Mouse (Mus musculus): ENCODE results near the gene Zmynd11. TPM values are rescaled to one million over a fixed set of nuclear protein-coding genes. Genes with fewer than 3 reads are reported as not detected.

The Zmynd11 gene
- polyA plus RNA-seq, 1 experiment from 2014 or later = 94.1 TPM

- Histone ChIP-seq H3K27me3 (ENCODE audit: insufficient read depth, poor library complexity, severe bottlenecking) (no peaks in the 10 kb centered on the region), H3K27ac (no peak overlapping the region), H3K36me3 (peaks cover 47% of the 10 kb centered on the region), H3K4me1 (replicated peaks) (no peaks in the 10 kb centered on the region), H3K4me3 (no peak overlapping the region), H3K9me3 (no peaks in the 10 kb centered on the region)
- 93% methylated on average over 8 of the region's 8 CpGs for WGBS
- no peak for DNase-seq (ENCODE audit: low spot score)
Measured at GRCm38 (mm10) chr13:9706720-9707119, 58.4 kb downstream of the Zmynd11 start.

- Histone ChIP-seq H3K4me1 (replicated peaks) (no peaks in the 10 kb centered on the region), H3K4me3 (no peak overlapping the region), H3K27me3 (ENCODE audit: insufficient read depth, poor library complexity, severe bottlenecking) (no peaks in the 10 kb centered on the region), H3K27ac (no peak overlapping the region), H3K36me3 (peaks cover 53% of the 10 kb centered on the region), H3K9me3 (no peaks in the 10 kb centered on the region)
- no peak for DNase-seq (ENCODE audit: low spot score)
- 78% methylated on average over 12 of the region's 12 CpGs for WGBS
Measured at GRCm38 (mm10) chr13:9702615-9703235, 62.4 kb downstream of the Zmynd11 start.

DNA sequence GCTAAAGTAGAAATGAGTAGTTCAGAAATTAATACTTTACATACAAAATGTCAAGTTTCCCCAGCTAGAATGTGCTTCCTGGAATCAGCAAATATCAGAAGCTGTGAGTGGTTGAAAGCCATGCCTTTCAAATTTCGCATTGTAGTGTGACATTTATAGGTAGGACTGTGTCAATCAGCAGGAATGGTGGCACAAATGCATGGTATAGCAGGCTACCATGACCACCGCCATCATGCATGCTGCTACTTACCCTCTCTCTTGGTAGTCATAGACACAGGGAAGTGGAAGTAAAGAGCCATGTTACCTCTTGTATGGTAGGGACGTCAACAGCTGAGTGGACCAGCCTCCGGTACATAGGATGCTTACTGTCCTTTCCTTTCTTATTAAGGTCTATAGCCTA is 67.8 kb downstream of the Zmynd11 start:
- no peak for DNase-seq (ENCODE audit: low spot score)
- 97% methylated on average over 4 of the region's 4 CpGs for WGBS
- no peak overlapping the region for H3K27ac ChIP-seq
- no peaks in the 10 kb centered on the region for H3K27me3 ChIP-seq (ENCODE audit: insufficient read depth, poor library complexity, severe bottlenecking)
- no peaks in the 10 kb centered on the region for H3K9me3 ChIP-seq
- H3K4me3 ChIP-seq = no peak overlapping the region
- H3K4me1 ChIP-seq (replicated peaks) = no peaks in the 10 kb centered on the region
- peaks cover 84% of the 10 kb centered on the region for H3K36me3 ChIP-seq

- peaks cover 89% of the 10 kb centered on the region for H3K36me3 ChIP-seq
- H3K27ac ChIP-seq = no peak overlapping the region
- no peaks in the 10 kb centered on the region for H3K4me1 ChIP-seq (replicated peaks)
- no peaks in the 10 kb centered on the region for H3K9me3 ChIP-seq
- no peak overlapping the region for H3K4me3 ChIP-seq
- DNase-seq (ENCODE audit: low spot score) = no peak
- no peaks in the 10 kb centered on the region for H3K27me3 ChIP-seq (ENCODE audit: insufficient read depth, poor library complexity, severe bottlenecking)
Measured at GRCm38 (mm10) chr13:9695809-9696208, 69.3 kb downstream of the Zmynd11 start.

- Histone ChIP-seq H3K27ac (no peak overlapping the region), H3K9me3 (no peaks in the 10 kb centered on the region), H3K4me1 (replicated peaks) (no peaks in the 10 kb centered on the region), H3K4me3 (no peak overlapping the region), H3K27me3 (ENCODE audit: insufficient read depth, poor library complexity, severe bottlenecking) (no peaks in the 10 kb centered on the region), H3K36me3 (peaks cover 89% of the 10 kb centered on the region)
- no peak for DNase-seq (ENCODE audit: low spot score)
- 91% methylated on average over 4 of the region's 4 CpGs for WGBS
Measured at GRCm38 (mm10) chr13:9695403-9695802, 69.7 kb downstream of the Zmynd11 start.

DNA sequence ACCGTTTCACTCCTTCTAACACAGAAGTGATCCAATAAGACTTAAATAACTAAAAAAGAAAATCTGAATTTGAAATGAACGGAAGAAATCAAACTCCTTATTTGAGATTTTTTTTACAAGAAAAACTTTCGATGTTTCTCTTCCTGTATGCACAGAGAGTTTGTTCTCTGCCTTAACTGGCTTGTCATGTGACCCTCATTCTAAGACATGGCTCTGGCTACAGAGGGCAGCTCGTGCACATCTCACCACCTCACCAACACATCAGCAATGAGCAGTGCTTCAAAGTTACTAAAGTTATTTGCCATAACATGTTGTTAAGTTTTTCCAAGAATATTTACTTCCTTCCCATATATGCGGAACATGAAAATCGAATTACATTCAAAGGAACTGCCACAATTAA is 70.5 kb downstream of the Zmynd11 start:
- DNase-seq (ENCODE audit: low spot score) = no peak
- Histone ChIP-seq H3K36me3 (peaks cover 93% of the 10 kb centered on the region), H3K4me3 (no peak overlapping the region), H3K27me3 (ENCODE audit: insufficient read depth, poor library complexity, severe bottlenecking) (no peaks in the 10 kb centered on the region), H3K9me3 (no peaks in the 10 kb centered on the region), H3K4me1 (replicated peaks) (no peaks in the 10 kb centered on the region), H3K27ac (no peak overlapping the region)
- 95% methylated on average over 6 of the region's 6 CpGs for whole genome bisulfite sequencing

- Histone ChIP-seq H3K36me3 (peaks cover 100% of the 10 kb centered on the region), H3K27ac (no peak overlapping the region), H3K27me3 (ENCODE audit: insufficient read depth, poor library complexity, severe bottlenecking) (no peaks in the 10 kb centered on the region), H3K4me3 (no peak overlapping the region), H3K4me1 (replicated peaks) (no peaks in the 10 kb centered on the region), H3K9me3 (no peaks in the 10 kb centered on the region)
- DNase-seq (ENCODE audit: low spot score) = no peak
- 89% methylated on average over 3 of the region's 3 CpGs for WGBS
Measured at GRCm38 (mm10) chr13:9692876-9693275, 72.3 kb downstream of the Zmynd11 start.

DNA sequence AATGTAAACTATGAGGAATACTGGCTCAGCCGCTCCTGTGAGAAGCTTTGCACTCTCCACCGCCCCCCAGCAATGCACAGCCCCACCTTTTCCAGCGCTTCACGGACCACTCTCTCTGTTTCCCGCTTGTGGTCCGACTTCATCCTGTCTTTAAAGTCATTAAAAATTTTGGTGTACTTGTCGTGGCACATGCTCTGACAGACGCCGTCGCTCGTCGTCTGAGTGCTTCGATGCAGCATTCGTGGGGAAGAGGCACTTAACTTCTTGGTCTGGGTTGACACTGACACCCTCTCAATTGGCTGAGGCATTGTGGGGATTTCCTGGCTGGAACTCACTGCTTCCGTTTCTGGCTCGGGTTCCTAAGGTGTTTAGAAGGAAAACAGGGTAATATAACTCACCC is 75.8 kb downstream of the Zmynd11 start:
- WGBS = 96% methylated on average over 16 of the region's 16 CpGs
- H3K4me3 ChIP-seq = no peak overlapping the region
- no peaks in the 10 kb centered on the region for H3K9me3 ChIP-seq
- no peak overlapping the region for H3K27ac ChIP-seq
- peaks cover 98% of the 10 kb centered on the region for H3K36me3 ChIP-seq
- H3K4me1 ChIP-seq (replicated peaks) = no peaks in the 10 kb centered on the region
- no peak for DNase-seq (ENCODE audit: low spot score)
- H3K27me3 ChIP-seq (ENCODE audit: insufficient read depth, poor library complexity, severe bottlenecking) = no peaks in the 10 kb centered on the region

GRCm38 (mm10) chr13:9686765-9687164 is 78.4 kb downstream of the Zmynd11 start:
- peaks cover 98% of the 10 kb centered on the region for H3K36me3 ChIP-seq
- H3K4me1 ChIP-seq (replicated peaks) = no peaks in the 10 kb centered on the region
- no peak overlapping the region for H3K4me3 ChIP-seq
- no peaks in the 10 kb centered on the region for H3K27me3 ChIP-seq (ENCODE audit: insufficient read depth, poor library complexity, severe bottlenecking)
- H3K9me3 ChIP-seq = no peaks in the 10 kb centered on the region
- no peak for DNase-seq (ENCODE audit: low spot score)
- H3K27ac ChIP-seq = no peak overlapping the region
- WGBS = 88% methylated on average over 11 of the region's 11 CpGs

DNA sequence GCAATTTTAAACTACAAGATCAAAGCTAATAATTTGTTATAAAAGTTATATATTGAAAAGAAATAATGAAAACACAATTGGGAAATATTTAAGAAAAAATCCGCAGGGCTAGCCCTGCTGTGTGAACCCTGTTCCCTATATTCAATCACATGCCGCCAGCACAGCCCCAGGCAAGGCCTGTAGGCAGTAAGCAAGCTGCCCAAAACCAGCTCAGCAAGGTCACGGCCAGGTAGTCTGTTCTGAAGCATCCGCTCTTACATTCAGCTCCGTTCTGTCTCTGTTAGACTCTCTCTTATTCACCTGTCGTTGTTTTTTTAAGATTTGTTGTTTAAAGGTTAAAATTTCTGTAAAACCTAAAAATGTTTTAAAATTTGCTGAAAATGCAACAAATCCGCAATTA is 78.9 kb downstream of the Zmynd11 start:
- Histone ChIP-seq H3K36me3 (peaks cover 98% of the 10 kb centered on the region), H3K27me3 (ENCODE audit: insufficient read depth, poor library complexity, severe bottlenecking) (no peaks in the 10 kb centered on the region), H3K9me3 (no peaks in the 10 kb centered on the region), H3K4me1 (replicated peaks) (no peaks in the 10 kb centered on the region), H3K27ac (no peak overlapping the region), H3K4me3 (no peak overlapping the region)
- WGBS = 95% methylated on average over 7 of the region's 7 CpGs
- no peak for DNase-seq (ENCODE audit: low spot score)

DNA sequence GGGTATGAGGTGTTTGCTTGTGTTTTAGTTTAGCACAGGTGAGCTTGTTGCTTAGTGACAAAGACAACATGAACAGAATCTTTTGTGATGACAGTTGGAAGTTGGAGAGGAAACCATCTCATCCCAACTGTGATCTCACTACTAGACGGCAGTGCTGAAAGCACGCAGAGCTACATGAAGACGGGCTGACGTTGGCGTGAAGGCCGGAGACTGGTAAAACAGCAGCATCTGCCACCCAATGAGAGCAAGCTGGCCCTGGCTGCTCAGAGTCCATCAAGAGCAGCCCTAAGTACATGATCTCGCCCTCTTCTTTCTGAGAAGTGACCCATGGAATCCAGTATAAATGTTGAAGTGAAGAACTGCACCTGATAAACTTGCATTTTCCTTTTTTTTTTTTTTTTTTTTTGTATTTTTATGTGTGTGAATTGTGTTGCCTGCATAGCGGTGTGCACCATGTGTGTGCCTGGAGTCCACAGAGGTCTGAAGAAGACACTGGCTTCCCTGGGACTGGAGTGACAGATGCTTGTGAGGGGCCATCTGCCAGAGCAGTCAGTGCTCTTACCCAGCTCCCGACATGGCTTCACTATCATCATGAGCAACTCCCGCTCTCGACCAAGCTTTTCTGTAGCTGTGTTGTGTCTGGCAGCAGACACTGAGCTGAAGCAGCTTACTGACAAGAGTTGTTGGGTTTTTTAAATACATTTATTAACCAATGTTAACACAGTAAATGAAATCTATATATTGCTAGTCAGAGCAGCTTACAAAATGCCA is 80.8 kb downstream of the Zmynd11 start:
- H3K4me3 ChIP-seq = no peak overlapping the region
- H3K4me1 ChIP-seq (replicated peaks) = no peaks in the 10 kb centered on the region
- no peak overlapping the region for H3K27ac ChIP-seq
- peaks cover 84% of the 10 kb centered on the region for H3K36me3 ChIP-seq
- H3K27me3 ChIP-seq (ENCODE audit: insufficient read depth, poor library complexity, severe bottlenecking) = no peaks in the 10 kb centered on the region
- 96% methylated on average over 11 of the region's 11 CpGs for WGBS
- no peaks in the 10 kb centered on the region for H3K9me3 ChIP-seq
- DNase-seq (ENCODE audit: low spot score) = no peak

DNA sequence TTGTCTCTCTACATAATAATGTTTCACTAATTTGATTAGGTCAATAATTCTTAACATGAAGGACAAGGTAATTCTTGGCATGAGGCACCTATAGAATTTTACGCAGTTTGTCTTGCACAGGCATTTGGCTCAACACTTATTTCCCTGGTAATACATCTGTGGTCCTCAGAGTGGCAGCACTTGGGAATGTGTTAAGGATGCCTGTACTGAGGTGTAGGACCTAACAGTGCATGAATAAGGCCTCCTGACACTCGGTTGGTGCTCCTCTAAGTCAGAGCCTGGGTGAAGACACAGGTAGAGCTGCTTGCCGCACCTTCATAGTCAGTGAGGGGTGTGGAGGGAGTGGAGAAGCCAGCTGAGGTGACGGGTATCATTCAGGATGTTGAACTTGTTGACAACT is 81.8 kb downstream of the Zmynd11 start:
- H3K4me1 ChIP-seq (replicated peaks) = no peaks in the 10 kb centered on the region
- H3K27me3 ChIP-seq (ENCODE audit: insufficient read depth, poor library complexity, severe bottlenecking) = no peaks in the 10 kb centered on the region
- no peak overlapping the region for H3K27ac ChIP-seq
- no peak for DNase-seq (ENCODE audit: low spot score)
- 91% methylated on average over 4 of the region's 4 CpGs for WGBS
- H3K9me3 ChIP-seq = no peaks in the 10 kb centered on the region
- H3K4me3 ChIP-seq = no peak overlapping the region
- peaks cover 73% of the 10 kb centered on the region for H3K36me3 ChIP-seq

DNA sequence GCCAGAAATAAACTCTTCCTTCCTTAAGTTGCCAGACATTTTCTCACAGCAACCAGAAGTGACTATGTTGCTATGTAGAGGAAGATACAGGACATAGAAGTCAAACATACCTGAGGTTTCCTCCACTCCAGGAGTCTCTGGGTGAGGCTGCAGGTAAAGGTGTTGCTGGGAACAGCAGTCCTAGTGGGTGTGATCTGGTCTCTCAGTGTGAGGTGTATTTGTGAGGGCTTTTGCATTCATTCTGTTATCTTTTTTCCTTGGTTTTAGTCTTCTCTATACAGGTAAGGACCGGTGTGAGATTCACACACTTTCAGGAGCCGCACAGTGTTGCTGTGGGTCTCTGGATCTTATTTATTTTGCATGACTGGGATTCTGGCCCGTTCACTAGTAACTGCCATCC is 83.6 kb downstream of the Zmynd11 start:
- H3K27me3 ChIP-seq (ENCODE audit: insufficient read depth, poor library complexity, severe bottlenecking) = no peaks in the 10 kb centered on the region
- DNase-seq (ENCODE audit: low spot score) = no peak
- H3K36me3 ChIP-seq = peaks cover 55% of the 10 kb centered on the region
- H3K4me1 ChIP-seq (replicated peaks) = no peaks in the 10 kb centered on the region
- 97% methylated on average over 3 of the region's 3 CpGs for WGBS
- no peak overlapping the region for H3K4me3 ChIP-seq
- H3K9me3 ChIP-seq = peaks cover 5% of the 10 kb centered on the region; the same call in 1 of the 2 replicates
- no peak overlapping the region for H3K27ac ChIP-seq

Measured in hindbrain, embryonic 10.5 days (tissue).